Mouse (Mus musculus) lung, postnatal 36 days (tissue): ENCODE data around the gene Prkar1a.
"Not testable (repeated sequence)": the region's sequence is repeated elsewhere in the genome, so short reads cannot be mapped to it uniquely, and the experiment has no call there.

Source experiments
- DNase-seq: peaks from one replicate; pipeline ENCODE4 v3.0.0; 2022; ENCODE audit warnings: mixed read lengths

The Prkar1a gene

DNA sequence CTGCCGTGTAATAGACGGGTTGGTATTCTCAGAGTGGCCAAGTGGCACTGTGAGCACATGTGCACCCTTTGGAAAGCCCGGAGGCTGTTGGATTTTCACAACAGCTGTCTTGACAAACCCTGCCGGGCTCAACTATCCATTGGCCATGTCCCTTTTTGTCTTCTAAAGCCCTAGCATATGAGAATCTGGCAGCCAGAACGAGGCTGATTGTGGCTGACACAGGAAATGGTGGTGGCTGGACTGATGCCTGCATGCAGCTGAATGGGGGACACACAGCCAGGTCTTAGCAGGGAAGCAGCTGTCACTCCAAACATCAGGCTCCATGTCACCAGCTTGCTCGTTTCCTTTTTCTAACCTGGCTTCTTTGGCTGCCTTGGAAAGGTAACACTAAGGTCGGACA, 695 bp upstream of the Prkar1a start:
- peak; percentile 59 for DNase-seq

GRCm38 (mm10) chr11:109649975-109650701, 933 bp downstream of the Prkar1a start:
- peak; percentile 71 for DNase-seq

GRCm38 (mm10) chr11:109650788-109651565, 1.8 kb downstream of the Prkar1a start:
- peak; percentile 96 for DNase-seq

- DNase-seq, result peak; percentile 27
These were observed 2.4 kb downstream of the Prkar1a start for GRCm38 (mm10) chr11:109651566-109652024.

GRCm38 (mm10) chr11:109652505-109652904, 3.3 kb downstream of the Prkar1a start:
- no peak for DNase-seq

GRCm38 (mm10) chr11:109653201-109653600, 4.0 kb downstream of the Prkar1a start:
- DNase-seq, result peak; percentile 25

GRCm38 (mm10) chr11:109654581-109654980, 5.4 kb downstream of the Prkar1a start:
- DNase-seq, result no peak

DNA sequence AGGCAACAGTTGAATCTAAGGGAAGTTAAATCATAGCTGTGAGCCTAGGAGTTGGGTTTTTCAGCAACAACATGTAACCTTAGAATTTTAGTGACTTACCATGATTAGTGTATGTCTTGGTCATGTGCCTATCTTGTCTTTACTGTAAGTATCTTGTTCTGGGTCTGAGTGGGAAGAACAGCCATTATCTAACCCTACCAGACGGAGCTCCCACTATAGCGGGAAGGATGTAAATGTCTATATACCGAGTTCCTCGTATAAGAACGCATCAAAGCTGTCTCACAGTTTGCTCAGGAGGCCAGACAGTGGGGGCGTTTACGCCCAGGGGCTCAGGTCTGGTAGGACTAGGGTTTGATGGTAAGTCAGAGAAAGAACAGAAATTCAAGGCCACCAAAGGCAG, 7.0 kb downstream of the Prkar1a start:
- no peak for DNase-seq

- DNase-seq, result not testable (repeated sequence)
These were observed 11.3 kb downstream of the Prkar1a start for GRCm38 (mm10) chr11:109660526-109660925.

- DNase-seq, result no peak
These were observed 15.1 kb downstream of the Prkar1a start for GRCm38 (mm10) chr11:109664293-109664692.

GRCm38 (mm10) chr11:109665424-109665823, 16.2 kb downstream of the Prkar1a start:
- no peak for DNase-seq

- peak; percentile 17 for DNase-seq
These were observed 17.2 kb downstream of the Prkar1a start for GRCm38 (mm10) chr11:109666411-109666810.

GRCm38 (mm10) chr11:109667371-109667770, 18.2 kb downstream of the Prkar1a start:
- no peak for DNase-seq

- DNase-seq, result no peak
These were observed 19.0 kb downstream of the Prkar1a start for GRCm38 (mm10) chr11:109668115-109668725.

- DNase-seq, result no peak
These were observed 20.0 kb downstream of the Prkar1a start for GRCm38 (mm10) chr11:109669149-109669708.

GRCm38 (mm10) chr11:109670026-109670916, 21.1 kb downstream of the Prkar1a start:
- peak; percentile 55 for DNase-seq

- no peak for DNase-seq
These were observed 22.2 kb downstream of the Prkar1a start for GRCm38 (mm10) chr11:109671136-109672020.

- no peak for DNase-seq
These were observed 22.8 kb downstream of the Prkar1a start for GRCm38 (mm10) chr11:109672021-109672324.

DNA sequence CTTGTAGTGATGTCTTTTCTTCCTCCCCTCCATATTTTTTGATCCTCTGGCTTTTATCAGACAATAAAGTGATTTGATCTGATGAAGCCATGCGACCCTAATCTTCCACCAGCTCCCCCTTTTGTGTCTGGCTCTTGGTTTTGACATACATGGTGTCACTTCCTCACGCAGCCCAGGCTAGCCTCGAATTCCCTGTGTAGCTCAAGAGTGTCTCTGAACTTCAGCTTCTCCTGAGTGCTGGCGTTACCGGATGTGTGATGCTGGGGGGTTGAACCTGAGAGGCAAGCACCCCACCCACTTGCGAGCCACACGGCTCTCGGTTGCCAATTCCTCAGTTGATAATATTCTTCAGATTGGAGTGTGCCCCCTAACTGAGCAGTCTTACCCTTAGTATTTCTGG, 23.2 kb downstream of the Prkar1a start:
- DNase-seq, result no peak

GRCm38 (mm10) chr11:109672881-109673739, 23.9 kb downstream of the Prkar1a start:
- DNase-seq, result no peak
